Mouse (Mus musculus) CH12.LX (cell line): ENCODE measurements around the gene Camsap2. TPM values are rescaled to one million over a fixed set of nuclear protein-coding genes. Genes with fewer than 3 reads are reported as not detected.

ENCODE experiments used
- DNase-seq: peaks from one replicate; pipeline ENCODE4 v3.0.0-alpha.2; 2013; ENCODE audit errors: extremely low read depth
- H3K27ac ChIP-seq: 2 replicates; pipeline ENCODE4 v1.5.1; 2012; ENCODE audit warnings: low read depth, mild to moderate bottlenecking, control low read depth, moderate library complexity; ENCODE audit not compliant: insufficient read depth
- H3K27me3 ChIP-seq: replicated peaks from 2 replicates; pipeline ENCODE3; 2012; ENCODE audit warnings: inconsistent platforms
- H3K36me3 ChIP-seq, 2 experiments: replicated peaks in 1 of 2; 2 replicates each; pipeline versions ENCODE3 to v1.6.1; 2012; ENCODE audit warnings: inconsistent platforms in 1 of 2, low read length in 1 of 2, mild to moderate bottlenecking in 1 of 2, mixed read lengths in 1 of 2, moderate library complexity in 1 of 2; ENCODE audit not compliant: control insufficient read depth in 1 of 2, insufficient read depth in 1 of 2
- H3K4me1 ChIP-seq, 2 experiments: 2 replicates each; pipeline ENCODE4 v1.6.1; 2012; ENCODE audit warnings: inconsistent platforms in 1 of 2, moderate library complexity in 1 of 2; ENCODE audit not compliant: insufficient read depth in 2 of 2, control insufficient read depth in 1 of 2
- H3K4me2 ChIP-seq: 2 replicates; pipeline ENCODE4 v1.6.1; 2012; ENCODE audit warnings: low read depth, mild to moderate bottlenecking, control low read depth; ENCODE audit not compliant: poor library complexity, insufficient read depth, severe bottlenecking
- H3K4me3 ChIP-seq, 3 experiments: fragments of 150-350 bp in 1 of 3; sonication (generic) in 1 of 3; replicated peaks in 1 of 3; 2 replicates each; pipeline versions ENCODE3 to v1.5.1; 2011 to 2012; ENCODE audit warnings: low read depth in 2 of 3, low read length in 2 of 3, mild to moderate bottlenecking in 2 of 3, moderate library complexity in 2 of 3, control low read depth in 1 of 3, improper control_type of control experiment in 1 of 3, inconsistent platforms in 1 of 3, mixed read lengths in 1 of 3; ENCODE audit not compliant: poor library complexity in 1 of 3
- H3K79me2 ChIP-seq: replicated peaks from 2 replicates; pipeline ENCODE4 v1.6.1; 2012; ENCODE audit warnings: mild to moderate bottlenecking, moderate library complexity; ENCODE audit not compliant: control insufficient read depth, poor library complexity, insufficient read depth, severe bottlenecking; ENCODE audit errors: extremely low read depth
- H3K9ac ChIP-seq: 2 replicates; pipeline ENCODE4 v1.6.1; 2012; ENCODE audit warnings: low read depth, mild to moderate bottlenecking, control low read depth, moderate library complexity; ENCODE audit not compliant: insufficient read depth
- H3K9me3 ChIP-seq: replicated peaks from 2 replicates; pipeline ENCODE3; 2012; ENCODE audit warnings: low read length, inconsistent platforms, mixed read lengths
- CHD1 ChIP-seq: IDR thresholded peaks from 2 replicates; pipeline ENCODE4 v1.6.1; 2012; ENCODE audit warnings: low read depth, low read length, improper control_type of control experiment, inconsistent platforms
- CHD2 ChIP-seq: IDR thresholded peaks from 2 replicates; pipeline ENCODE4 v1.6.1; 2011; ENCODE audit warnings: low read length, improper control_type of control experiment
- CTCF ChIP-seq, 2 experiments: IDR thresholded peaks in 1 of 2; conservative IDR thresholded peaks in 1 of 2; 2 replicates each; pipeline ENCODE4 v1.5.1; 2011 to 2012; ENCODE audit warnings: low read depth in 2 of 2, low read length in 2 of 2, improper control_type of control experiment in 1 of 2, inconsistent platforms in 1 of 2, mild to moderate bottlenecking in 1 of 2, moderate library complexity in 1 of 2
- ELF1 ChIP-seq: IDR thresholded peaks from 2 replicates; pipeline ENCODE4 v1.6.1; 2014; ENCODE audit warnings: low read depth, mild to moderate bottlenecking, inconsistent platforms, low read length, improper control_type of control experiment
- EP300 ChIP-seq: IDR thresholded peaks from 2 replicates; pipeline ENCODE4 v1.6.1; 2011; ENCODE audit warnings: low read length, improper control_type of control experiment
- ETS1 ChIP-seq: conservative IDR thresholded peaks from 2 replicates; pipeline ENCODE4 v1.6.1; 2012; ENCODE audit warnings: low read depth, mild to moderate bottlenecking, inconsistent platforms, low read length, improper control_type of control experiment, moderate library complexity
- HCFC1 ChIP-seq: IDR thresholded peaks from 2 replicates; pipeline ENCODE4 v1.6.1; 2012; ENCODE audit warnings: low read depth, mild to moderate bottlenecking, inconsistent platforms, low read length, improper control_type of control experiment
- IRF4 ChIP-seq: IDR thresholded peaks from 2 replicates; pipeline ENCODE4 v1.6.1; 2014; ENCODE audit warnings: low read depth, mild to moderate bottlenecking, inconsistent platforms, low read length, improper control_type of control experiment
- JUND ChIP-seq: conservative IDR thresholded peaks from 2 replicates; pipeline ENCODE4 v1.6.1; 2011; ENCODE audit warnings: low read depth, low read length, improper control_type of control experiment
- MAFK ChIP-seq: IDR thresholded peaks from 2 replicates; pipeline ENCODE4 v1.6.1; 2011; ENCODE audit warnings: low read length, improper control_type of control experiment; ENCODE audit not compliant: insufficient replicate concordance
- MAX ChIP-seq: IDR thresholded peaks from 2 replicates; pipeline ENCODE4 v1.6.1; 2011; ENCODE audit warnings: low read length, improper control_type of control experiment
- MEF2A ChIP-seq: IDR thresholded peaks from 2 replicates; pipeline ENCODE4 v1.6.1; 2014; ENCODE audit warnings: low read depth, mild to moderate bottlenecking, inconsistent platforms, low read length, improper control_type of control experiment, borderline replicate concordance
- MXI1 ChIP-seq: IDR thresholded peaks from 2 replicates; pipeline ENCODE4 v1.6.1; 2011; ENCODE audit warnings: mild to moderate bottlenecking, low read depth, low read length, improper control_type of control experiment
- MYC ChIP-seq: IDR thresholded peaks from 2 replicates; pipeline ENCODE4 v1.6.1; 2011; ENCODE audit warnings: low read depth, mild to moderate bottlenecking, improper control_type of control experiment, low read length
- NELFE ChIP-seq: IDR thresholded peaks from 2 replicates; pipeline ENCODE4 v1.6.1; 2011; ENCODE audit warnings: low read depth, low read length, improper control_type of control experiment
- NRF1 ChIP-seq: IDR thresholded peaks from 2 replicates; pipeline ENCODE4 v1.6.1; 2014; ENCODE audit warnings: low read depth, mild to moderate bottlenecking, inconsistent platforms, low read length, improper control_type of control experiment, moderate library complexity
- PAX5 ChIP-seq: IDR thresholded peaks from 2 replicates; pipeline ENCODE4 v1.6.1; 2012; ENCODE audit warnings: low read length, inconsistent platforms, mixed read lengths
- POLR2A ChIP-seq: IDR thresholded peaks from 2 replicates; pipeline ENCODE4 v1.6.1; 2011; ENCODE audit warnings: low read depth, mild to moderate bottlenecking, improper control_type of control experiment, low read length
- RAD21 ChIP-seq: IDR thresholded peaks from 2 replicates; pipeline ENCODE4 v1.6.1; 2011; ENCODE audit warnings: low read depth, mild to moderate bottlenecking, low read length, improper control_type of control experiment, moderate library complexity
- SIN3A ChIP-seq: IDR thresholded peaks from 2 replicates; pipeline ENCODE4 v1.6.1; 2012; ENCODE audit warnings: low read length, improper control_type of control experiment, inconsistent platforms
- SMC3 ChIP-seq: IDR thresholded peaks from 2 replicates; pipeline ENCODE4 v1.6.1; 2011; ENCODE audit warnings: low read depth, low read length, improper control_type of control experiment
- TBP ChIP-seq: conservative IDR thresholded peaks from 2 replicates; pipeline ENCODE4 v1.6.1; 2011; ENCODE audit warnings: low read depth, low read length, improper control_type of control experiment
- TCF12 ChIP-seq: IDR thresholded peaks from 2 replicates; pipeline ENCODE4 v1.6.1; 2014; ENCODE audit warnings: low read depth, mild to moderate bottlenecking, inconsistent platforms, low read length, improper control_type of control experiment
- ZKSCAN1 ChIP-seq: IDR thresholded peaks from 2 replicates; pipeline ENCODE4 v1.6.1; 2012; ENCODE audit warnings: low read depth, inconsistent platforms, low read length, improper control_type of control experiment, borderline replicate concordance
- ZMIZ1 ChIP-seq: IDR thresholded peaks from 2 replicates; pipeline ENCODE4 v1.6.1; 2012; ENCODE audit warnings: low read depth, mild to moderate bottlenecking, inconsistent platforms, low read length, improper control_type of control experiment
- dilution Hi-C: fragments of 300-500 bp; cut with MboI; formaldehyde crosslinking; loops from 2 replicates; pipeline ENCODE4 v1.14.3; 2020; ENCODE audit warnings: low sequenced_read_pairs; ENCODE audit not compliant: extremely low pct_unique_long_range_greater_than_20kb, extremely low pct_ligation_motif_present
- in situ Hi-C: fragments of 300-500 bp; cut with MboI; formaldehyde crosslinking; loops from 3 replicates; pipeline ENCODE4 v1.14.3; 2019; ENCODE audit warnings: low sequenced_read_pairs, low pct_ligation_motif_present, low pct_unique_long_range_greater_than_20kb, mixed read lengths
- polyA plus RNA-seq: library from polyadenylated mRNA; unstranded; fragments of >175 nt; gene quantifications from 2 replicates; pipeline ENCODE4 v1.2.1, GENCODE M21; 2012; ENCODE audit warnings: low read depth; ENCODE audit not compliant: insufficient read length
- total RNA-seq, 2 experiments: library from RNA; depleted of rRNA; stranded (reverse); fragments of 300-350 nt in 1 of 2; fragments of >200 nt in 1 of 2; gene quantifications; 2 replicates each; pipeline ENCODE4 v1.2.3; 2012 to 2014

Gene Camsap2
- total and polyA plus RNA-seq, 3 experiments: 5.6 to 11.3 (median 9.5) TPM

DNA sequence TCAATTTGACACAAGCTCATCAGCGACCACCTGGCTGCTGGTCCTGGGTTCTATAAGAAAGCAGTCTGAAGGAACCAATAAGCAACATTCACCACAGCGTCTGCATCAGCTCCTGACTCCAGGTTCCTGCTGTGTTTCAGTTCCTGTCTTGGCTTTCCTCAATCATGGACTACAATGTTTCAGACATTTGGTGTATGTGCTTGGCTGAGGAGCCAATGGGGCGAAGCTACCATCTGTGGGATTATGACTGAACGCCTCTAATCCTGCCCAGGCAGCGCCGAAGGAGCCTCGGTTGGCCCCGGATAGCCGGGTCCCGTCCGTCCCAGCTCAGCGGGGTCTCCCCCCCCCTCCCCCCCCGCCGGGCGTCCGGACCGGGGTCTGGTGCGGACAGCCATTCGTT is 18.8 kb upstream of the Camsap2 start:
- Histone ChIP-seq H3K36me3 (no peaks in the 10 kb centered on the region), H3K27ac (no peak overlapping the region), H3K27me3 (no peaks in the 10 kb centered on the region), H3K4me3 (no peak overlapping the region), H3K9me3 (no peaks in the 10 kb centered on the region), H3K79me2 (no peaks in the 10 kb centered on the region), H3K4me2 (no peak overlapping the region), H3K9ac (no peak overlapping the region), H3K4me1 (no peaks in the 10 kb centered on the region)
- no peak for DNase-seq
- dilution Hi-C loops (no loop called here), in situ Hi-C loops (no loop called here)
- TF ChIP-seq MYC: no peak
- TF ChIP-seq SMC3: no peak
- no peak for TF ChIP-seq MAFK
- no peak for TF ChIP-seq TBP
- no peak for TF ChIP-seq EP300
- TF ChIP-seq NRF1: no peak
- TF ChIP-seq CTCF (conservative IDR thresholded peaks at IDR 0.05 in 1 of 2, IDR thresholded peaks at IDR 0.05 in 1 of 2; ENCODE audit: low read depth in 2 of 2, low read length in 2 of 2): no peak
- TF ChIP-seq NELFE: no peak
- TF ChIP-seq RAD21: no peak
- no peak for TF ChIP-seq CHD1
- TF ChIP-seq ZMIZ1: no peak
- no peak for TF ChIP-seq MXI1

- no peak for DNase-seq
- no peaks in the 10 kb centered on the region for H3K4me1 ChIP-seq
- H3K9ac ChIP-seq: no peak overlapping the region
- no peak overlapping the region for H3K4me3 ChIP-seq
- H3K79me2 ChIP-seq: no peaks in the 10 kb centered on the region
- in situ Hi-C loops (no loop called here), dilution Hi-C loops (no loop called here)
- TF ChIP-seq NELFE: no peak
- no peak for TF ChIP-seq IRF4
- no peak for TF ChIP-seq ELF1
- no peak for TF ChIP-seq HCFC1
- no peak for TF ChIP-seq SMC3
- no peak for TF ChIP-seq POLR2A
- no peak for TF ChIP-seq MXI1
- TF ChIP-seq NRF1: no peak
- TF ChIP-seq EP300: no peak
- no peak for TF ChIP-seq PAX5
- no peak for TF ChIP-seq MAX
- no peak for TF ChIP-seq MEF2A
- no peak for TF ChIP-seq JUND
- TF ChIP-seq TCF12: no peak
- no peak for TF ChIP-seq MAFK
- no peak for TF ChIP-seq CHD2
- TF ChIP-seq SIN3A: no peak
- TF ChIP-seq ZKSCAN1: no peak
- no peak for TF ChIP-seq ETS1
- H3K9me3 ChIP-seq: no peaks in the 10 kb centered on the region
- H3K27ac ChIP-seq: no peak overlapping the region
- H3K27me3 ChIP-seq: no peaks in the 10 kb centered on the region
- no peaks in the 10 kb centered on the region for H3K36me3 ChIP-seq
- no peak overlapping the region for H3K4me2 ChIP-seq
These were observed 17.1 kb upstream of the Camsap2 start for GRCm38 (mm10) chr1:136363035-136363434.
